Mouse (Mus musculus): ENCODE measurements around the gene Ago1. TPM values are rescaled to one million over a fixed set of nuclear protein-coding genes. Genes with fewer than 3 reads are reported as not detected.

Ago1 gene
- total RNA-seq, 2 experiments from 2014 or later: 49.4 to 52.1 TPM

GRCm38 (mm10) chr4:126429347-126430079, 38.9 kb downstream of the Ago1 start, which contains the start of gene Ago3:
TSS of gene Ago3 (minus strand) at chr4:126429556.
- intact Hi-C loops (cut with DNase I): no loop called here
- peak; percentile 86 to 91 for DNase-seq (ENCODE audit: low spot score in 2 of 2)

GRCm38 (mm10) chr4:126428682-126429346, 39.6 kb downstream of the Ago1 start:
- DNase-seq (ENCODE audit: low spot score in 2 of 2): no peak
- intact Hi-C loops (cut with DNase I): no loop called here

- intact Hi-C loops (cut with DNase I): no loop called here
These were observed 44.5 kb downstream of the Ago1 start for GRCm38 (mm10) chr4:126423866-126424265.

GRCm38 (mm10) chr4:126415707-126416106, 52.7 kb downstream of the Ago1 start:
- intact Hi-C loops (cut with DNase I): no loop called here
- DNase-seq (ENCODE audit: low spot score in 2 of 2): no peak

More at GRCm38 (mm10) chr4:126423866-126424265, 44.5 kb downstream of the Ago1 start:
- no peak for DNase-seq (ENCODE audit: low spot score in 2 of 2)

GRCm38 (mm10) chr4:126412526-126412925, 55.9 kb downstream of the Ago1 start:
- intact Hi-C loops (cut with DNase I): no loop called here
- no peak for DNase-seq (ENCODE audit: low spot score in 2 of 2)

Other genes with a start within 250 kb of the Ago1 start
- 100 to 1,000 TPM; 241 to 264 TPM for gene Map7d1, start 212.2 kb downstream of the Ago1 start, total RNA-seq (2021)
- gene Trappc3, start 206.3 kb downstream of the Ago1 start, total RNA-seq (2021): 10 to 100 TPM; 82.0 to 85.4 TPM
- gene Col8a2, start 181.8 kb downstream of the Ago1 start, total RNA-seq (2021): 1 to 10 TPM; 2.9 to 3.4 TPM
- gene Adprhl2, start 146.9 kb downstream of the Ago1 start, total RNA-seq (2021): 10 to 100 TPM; 25.3 to 26.8 TPM
- 1 to 10 TPM; 1.9 to 2.5 TPM for gene Tekt2, start 142.9 kb downstream of the Ago1 start, total RNA-seq (2021)
- 10 to 100 TPM; 27.9 to 33.5 TPM for gene Ago3, start 39.0 kb downstream of the Ago1 start, total RNA-seq (2021)
- 1 to 10 TPM; 6.3 to 6.8 TPM for gene Ago4, start 64.9 kb upstream of the Ago1 start, total RNA-seq (2021)
- gene Clspn, start 88.4 kb upstream of the Ago1 start, total RNA-seq (2021): 1 to 10 TPM; 1.1 to 2.0 TPM
- 10 to 100 TPM; 86.1 to 89.8 TPM for gene 5730409E04Rik, start 141.2 kb upstream of the Ago1 start, total RNA-seq (2021)
- 100 to 1,000 TPM; 106 to 115 TPM for gene Psmb2, start 209.0 kb upstream of the Ago1 start, total RNA-seq (2021)

Measured in left cerebral cortex, postnatal 14 days (tissue).